Mouse (Mus musculus) thymus, adult 18-20 months (tissue): Measurements from ENCODE around the gene R3hdm2.

ENCODE experiments used
- DNase-seq, 2 experiments: peaks; one replicate each; pipeline ENCODE4 v3.0.0; 2022; ENCODE audit warnings: mixed read lengths in 2 of 2

Gene R3hdm2

GRCm38 (mm10) chr10:127380251-127380691 is at the start of gene R3hdm2:
Gene R3hdm2 (plus strand): TSS chr10:127380327.
- DNase-seq: peak; percentile 86 to 88

GRCm38 (mm10) chr10:127332211-127332874 is 47.8 kb upstream of the R3hdm2 start:
- DNase-seq: no peak

GRCm38 (mm10) chr10:127333152-127333551 is 47.0 kb upstream of the R3hdm2 start:
- DNase-seq: no peak

GRCm38 (mm10) chr10:127335271-127335670 is 44.9 kb upstream of the R3hdm2 start:
- no peak for DNase-seq

GRCm38 (mm10) chr10:127336952-127337351 is 43.2 kb upstream of the R3hdm2 start:
- DNase-seq: no peak

- no peak for DNase-seq
These were observed 42.5 kb upstream of the R3hdm2 start for GRCm38 (mm10) chr10:127337536-127338099.

- DNase-seq: peak in 1 of 2 experiments; percentile 72
These were observed 41.0 kb upstream of the R3hdm2 start for GRCm38 (mm10) chr10:127338930-127339682.

- DNase-seq: no peak
These were observed 40.2 kb upstream of the R3hdm2 start for GRCm38 (mm10) chr10:127339683-127340576.

- DNase-seq: no peak
These were observed 39.4 kb upstream of the R3hdm2 start for GRCm38 (mm10) chr10:127340577-127341359.

GRCm38 (mm10) chr10:127341360-127341690 is 38.8 kb upstream of the R3hdm2 start:
- DNase-seq: no peak

GRCm38 (mm10) chr10:127341891-127342639 is 38.1 kb upstream of the R3hdm2 start, which contains the start of gene Gli1:
Gene Gli1 (minus strand): TSS chr10:127341974.
- DNase-seq: peak in 1 of 2 experiments; percentile 70

- DNase-seq: no peak
These were observed 37.1 kb upstream of the R3hdm2 start for GRCm38 (mm10) chr10:127343029-127343428.

- no peak for DNase-seq
These were observed 34.0 kb upstream of the R3hdm2 start for GRCm38 (mm10) chr10:127346173-127346572.

GRCm38 (mm10) chr10:127348957-127349356 is 31.2 kb upstream of the R3hdm2 start:
- DNase-seq: peak in 1 of 2 experiments; percentile 7

GRCm38 (mm10) chr10:127349810-127350209 is 30.3 kb upstream of the R3hdm2 start:
- no peak for DNase-seq

GRCm38 (mm10) chr10:127350594-127351284 is 29.4 kb upstream of the R3hdm2 start:
- peak; percentile 52 to 55 for DNase-seq

GRCm38 (mm10) chr10:127351285-127351595 is 28.9 kb upstream of the R3hdm2 start:
- no peak for DNase-seq

GRCm38 (mm10) chr10:127351719-127352118 is 28.4 kb upstream of the R3hdm2 start:
- DNase-seq: peak in 1 of 2 experiments; percentile 4

- DNase-seq: peak in 1 of 2 experiments; percentile 4
These were observed 27.9 kb upstream of the R3hdm2 start for GRCm38 (mm10) chr10:127352187-127352586.

GRCm38 (mm10) chr10:127352766-127353165 is 27.4 kb upstream of the R3hdm2 start:
- DNase-seq: no peak
